Comparison of ENCODE assay signal across 19 mouse cellular contexts in the genomic region with DNA sequence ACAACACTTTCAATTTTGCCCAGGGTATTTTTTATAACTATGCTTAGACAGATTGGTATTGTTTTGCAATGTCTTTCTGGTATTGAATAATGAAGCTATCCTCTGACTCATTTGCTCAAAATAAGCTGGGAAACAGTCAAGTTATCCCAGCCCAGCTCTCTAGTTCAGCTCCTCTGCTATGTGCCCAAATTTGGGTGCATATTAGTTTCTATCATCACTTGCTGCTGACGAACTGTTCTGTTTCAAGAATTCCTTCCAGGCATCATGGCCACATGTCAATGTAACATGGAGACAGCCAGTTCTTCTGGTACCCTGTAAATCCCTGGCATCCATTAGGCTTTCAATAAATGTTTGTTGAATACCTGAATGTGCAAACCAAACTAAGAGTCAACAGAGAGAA.
"Had no signal": no experiment of that assay in that cellular context is flagged by ENCODE, and none has a peak within 500 bp of the region (broad histone marks: within the 10 kb centered on the region; RNA-seq: fewer than 3 reads in every experiment).

No protein-coding gene starts in this region.

- H3K9ac ChIP-seq: limb, embryonic 12.5 days; limb, embryonic 15.5 days; liver, embryonic 13.5 days; lung, embryonic 14.5 days; midbrain, embryonic 13.5 days; neural tube, embryonic 13.5 days had no signal

- H3K4me2 ChIP-seq: limb, embryonic 12.5 days; limb, embryonic 15.5 days; liver, embryonic 13.5 days; lung, embryonic 14.5 days; midbrain, embryonic 13.5 days; neural tube, embryonic 13.5 days had no signal

- ATAC-seq: lung, postnatal 0 days; midbrain, embryonic 13.5 days; midbrain, embryonic 16.5 days had no signal

- H3K27ac ChIP-seq: limb, embryonic 12.5 days; limb, embryonic 15.5 days; liver, embryonic 13.5 days; midbrain, embryonic 10.5 days; midbrain, embryonic 13.5 days; neural tube, embryonic 13.5 days had no signal

- H3K36me3 ChIP-seq: limb, embryonic 12.5 days; limb, embryonic 15.5 days; liver, embryonic 13.5 days; midbrain, embryonic 10.5 days; midbrain, embryonic 13.5 days; neural tube, embryonic 13.5 days had no signal

- H3K4me1 ChIP-seq: limb, embryonic 12.5 days; limb, embryonic 15.5 days; liver, embryonic 13.5 days; megakaryocyte, embryonic 14.5 days; midbrain, embryonic 10.5 days; midbrain, embryonic 13.5 days; neural tube, embryonic 13.5 days had no signal

- DNase-seq: kidney, adult 18-20 months; kidney, postnatal 25 days; left cerebral cortex, postnatal 4 days; liver, embryonic 13.5 days; lung, embryonic 14.5 days; retina, postnatal 1 day; right cerebral cortex, postnatal 25 days; spleen, adult 18-20 months; thymus, adult 18-20 months; thymus, postnatal 36 days had no signal

- H3K9me3 ChIP-seq: limb, embryonic 15.5 days; liver, embryonic 13.5 days; megakaryocyte, embryonic 14.5 days; midbrain, embryonic 10.5 days; midbrain, embryonic 13.5 days; neural tube, embryonic 13.5 days had no signal

- H3K27me3 ChIP-seq: limb, embryonic 12.5 days; limb, embryonic 15.5 days; liver, embryonic 13.5 days; megakaryocyte, embryonic 14.5 days; midbrain, embryonic 13.5 days; neural tube, embryonic 13.5 days had no signal

- H3K4me3 ChIP-seq: limb, embryonic 12.5 days; limb, embryonic 15.5 days; liver, embryonic 13.5 days; megakaryocyte, embryonic 14.5 days; midbrain, embryonic 10.5 days; midbrain, embryonic 13.5 days; myocyte; neural tube, embryonic 13.5 days had no signal
